Mouse (Mus musculus) hematopoietic stem cell, adult 5-6 weeks (primary cell): ENCODE measurements around the gene Ncf4. TPM values are rescaled to one million over a fixed set of nuclear protein-coding genes. Genes with fewer than 3 reads are reported as not detected.

Experiments
- ATAC-seq, 2 experiments: fragments of 125-278 bp in 1 of 2; replicated peaks in 1 of 2; 2 replicates each; pipeline ENCODE4 v1.8.0; 2016 to 2017; ENCODE audit warnings: inconsistent platforms in 2 of 2, mild to moderate bottlenecking in 2 of 2, moderate number of reproducible peaks in 2 of 2, low read depth in 1 of 2, moderate TSS enrichment in 1 of 2; ENCODE audit not compliant: low FRiP score in 2 of 2, poor library complexity in 2 of 2, severe bottlenecking in 2 of 2, insufficient read depth in 1 of 2, low TSS enrichment in 1 of 2
- total RNA-seq: library from RNA; stranded (forward); fragments of 172-1452, 232-1000 nt; gene quantifications from 2 replicates; pipeline ENCODE4 v1.2.3, GENCODE M21; 2017

Gene Ncf4
- total RNA-seq, 1 experiment from 2014 or later, result 55.9 TPM

GRCm38 (mm10) chr15:78298558-78298957, 54.0 kb downstream of the Ncf4 start:
- no peak for ATAC-seq

GRCm38 (mm10) chr15:78299641-78300040, 55.0 kb downstream of the Ncf4 start:
- peak; percentile 57 to 62; a peak in 3 of 4 replicates for ATAC-seq

GRCm38 (mm10) chr15:78300773-78301172, 56.2 kb downstream of the Ncf4 start:
- no peak for ATAC-seq

- ATAC-seq, result no peak
These were observed 58.1 kb downstream of the Ncf4 start for GRCm38 (mm10) chr15:78302718-78303117.

- ATAC-seq, result no peak
These were observed 59.1 kb downstream of the Ncf4 start for GRCm38 (mm10) chr15:78303665-78304233.

- ATAC-seq, result peak; percentile 70 to 75
These were observed 60.8 kb downstream of the Ncf4 start, which contains the start of gene Csf2rb2 for GRCm38 (mm10) chr15:78305341-78305933. Gene Csf2rb2 (minus strand): TSS chr15:78305721.

- no peak for ATAC-seq
These were observed 65.3 kb downstream of the Ncf4 start for GRCm38 (mm10) chr15:78309865-78310264.

GRCm38 (mm10) chr15:78310971-78311370, 66.4 kb downstream of the Ncf4 start:
- ATAC-seq, result no peak

Other genes starting within 250 kb of the Ncf4 start
- gene Cacng2, start 124.8 kb upstream of the Ncf4 start, total RNA-seq, result not detected in 2 replicates
- 9.9 and 10.5 TPM in 2 replicates for gene Ift27, start 70.7 kb upstream of the Ncf4 start, total RNA-seq
- not detected in 2 replicates for gene Pvalb, start 38.4 kb upstream of the Ncf4 start, total RNA-seq
- gene Csf2rb2, start 60.9 kb downstream of the Ncf4 start, total RNA-seq, result 1.7 and 3.3 TPM in 2 replicates
- gene Csf2rb, start 81.0 kb downstream of the Ncf4 start, total RNA-seq, result 21.4 and 24.5 TPM in 2 replicates
- gene Tex33, start 151.1 kb downstream of the Ncf4 start, total RNA-seq, result 0.75 TPM in 1 of 2 replicates, not detected in the other
- gene Tst, start 161.1 kb downstream of the Ncf4 start, total RNA-seq, result 9.5 and 16.6 TPM in 2 replicates
- gene Mpst, start 161.6 kb downstream of the Ncf4 start, total RNA-seq, result 19.4 and 24.1 TPM in 2 replicates
- gene Kctd17, start 183.8 kb downstream of the Ncf4 start, total RNA-seq, result 17.7 and 21.4 TPM in 2 replicates
- not detected in 2 replicates for gene Tmprss6, start 223.8 kb downstream of the Ncf4 start, total RNA-seq